Mouse (Mus musculus): ENCODE results near the gene Adat2.

Adat2 gene

DNA sequence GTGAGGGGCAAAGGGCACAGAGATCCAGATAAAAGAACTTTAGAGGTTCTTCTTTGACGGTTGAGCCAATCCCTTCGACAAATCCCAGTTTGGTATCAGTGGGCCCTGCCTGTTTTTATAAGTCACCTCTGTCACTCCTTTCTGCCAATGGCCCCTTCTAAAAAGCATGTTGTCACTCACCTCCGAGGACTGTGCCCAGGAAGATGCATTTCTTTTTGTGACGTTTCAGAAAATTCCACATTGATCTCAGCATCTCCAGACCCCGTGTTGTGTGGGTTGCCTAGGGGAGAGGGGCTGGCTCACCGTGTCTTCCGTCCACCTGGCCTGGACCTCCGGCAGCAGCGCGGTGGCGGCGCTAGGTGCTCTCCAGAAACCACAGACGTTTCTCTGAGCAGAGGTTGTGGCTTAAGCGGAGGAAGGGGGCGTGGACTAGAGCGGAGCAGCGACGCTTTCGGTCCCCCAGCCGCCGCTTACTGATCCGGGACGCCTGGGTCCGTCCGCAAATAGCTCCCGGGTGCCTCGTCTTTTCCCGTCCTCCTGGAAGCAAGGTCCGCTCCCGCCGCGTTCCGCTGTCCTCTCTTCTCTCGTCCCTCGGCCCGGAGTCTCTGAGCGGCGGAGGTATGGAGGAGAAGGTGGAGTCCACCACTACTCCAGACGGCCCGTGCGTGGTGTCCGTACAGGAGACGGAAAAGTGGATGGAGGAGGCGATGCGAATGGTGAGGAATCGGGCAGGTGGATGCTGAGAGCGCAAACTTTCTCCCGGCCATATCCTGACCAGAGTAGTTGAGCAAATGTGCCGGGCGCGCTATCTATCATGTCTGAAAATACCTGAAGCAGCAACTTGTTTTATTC is at the start of gene Adat2, which contains the start of gene Pex3:
Gene Adat2, plus strand, starts transcription at position 249 of the 852 bp plus-strand sequence.
Gene Pex3, minus strand, starts transcription at position 497 of the 852 bp plus-strand sequence.
- DNase-seq (ENCODE audit: low spot score in 2 of 2): peak; percentile 88 to 93

DNA sequence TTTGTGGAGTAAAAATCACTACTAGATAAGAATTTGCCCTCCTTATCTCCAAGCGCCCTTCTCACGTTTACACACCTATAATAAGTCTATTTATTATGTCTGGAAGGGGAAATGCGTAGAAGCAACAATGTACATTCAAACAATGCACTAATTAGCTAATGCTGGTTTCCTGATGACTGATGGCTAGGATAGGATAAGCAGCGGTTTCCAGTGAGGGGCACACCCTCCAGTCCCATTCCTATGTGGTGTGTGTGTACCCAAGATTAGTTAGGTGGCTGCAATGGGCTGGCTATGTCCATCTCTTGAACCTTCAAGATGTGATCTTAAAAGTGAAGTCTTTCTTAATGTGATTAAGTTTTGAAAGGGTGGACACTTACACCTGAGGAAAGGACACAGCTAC is 30.8 kb upstream of the Adat2 start:
- no peak for DNase-seq (ENCODE audit: low spot score in 2 of 2)

DNA sequence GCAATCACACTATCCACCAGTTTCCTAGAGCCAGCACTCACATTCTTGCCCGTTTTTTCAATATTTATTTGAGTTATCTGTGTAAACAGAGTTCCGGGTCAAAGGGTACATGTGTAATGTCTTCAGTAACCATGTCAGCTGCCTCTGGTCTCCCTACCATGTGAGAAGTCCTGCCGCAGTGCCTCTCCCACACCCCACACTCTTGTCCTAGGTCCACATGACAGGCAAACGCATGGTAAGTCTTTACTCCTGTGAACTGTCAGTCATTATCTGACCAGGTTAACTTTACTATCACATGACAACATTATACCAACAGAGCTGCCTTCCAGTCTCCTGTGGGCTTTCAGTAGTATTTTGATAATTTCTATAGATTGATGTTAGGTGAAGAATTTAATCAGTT is 24.5 kb upstream of the Adat2 start:
- DNase-seq (ENCODE audit: low spot score in 2 of 2): no peak

DNA sequence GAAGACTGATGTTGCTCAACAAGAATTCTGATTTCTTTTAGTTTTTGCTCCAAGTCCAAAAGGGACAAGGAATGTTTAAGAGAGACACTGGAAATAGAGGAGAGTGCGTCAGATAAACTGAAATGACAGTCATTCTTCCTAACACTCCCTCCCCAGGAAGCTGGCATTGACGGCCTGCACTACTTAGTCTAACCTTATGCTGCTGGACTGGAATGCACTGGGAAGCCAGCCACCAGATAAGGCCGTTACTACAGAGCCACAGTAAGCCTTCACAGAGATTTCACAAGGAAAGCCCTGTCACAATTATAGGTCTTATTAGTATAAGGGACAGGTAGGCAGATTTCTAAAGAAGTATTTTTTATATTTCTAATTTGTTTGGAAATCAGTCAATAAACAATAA is 17.9 kb upstream of the Adat2 start:
- DNase-seq (ENCODE audit: low spot score in 2 of 2): no peak

DNA sequence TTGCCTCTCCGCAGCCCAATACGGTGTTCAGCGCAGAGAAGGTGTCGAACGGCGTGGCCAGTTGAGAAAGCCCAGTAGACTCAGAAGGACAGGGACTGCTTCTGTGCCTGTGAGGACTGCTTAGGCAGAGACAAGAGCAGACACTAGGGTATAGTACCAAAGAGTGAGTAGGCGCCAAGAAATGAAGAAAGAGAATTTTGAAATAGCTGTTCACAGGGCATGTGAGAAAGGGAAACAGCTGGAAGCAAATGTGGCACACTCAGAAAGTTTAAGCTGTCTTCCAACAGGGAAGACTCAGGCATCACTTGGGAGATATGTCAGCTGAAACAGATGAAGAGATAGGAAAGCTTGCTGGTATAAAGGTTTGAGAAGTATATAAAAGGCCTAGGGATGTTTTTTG is 16.0 kb upstream of the Adat2 start:
- no peak for DNase-seq (ENCODE audit: low spot score in 2 of 2)

DNA sequence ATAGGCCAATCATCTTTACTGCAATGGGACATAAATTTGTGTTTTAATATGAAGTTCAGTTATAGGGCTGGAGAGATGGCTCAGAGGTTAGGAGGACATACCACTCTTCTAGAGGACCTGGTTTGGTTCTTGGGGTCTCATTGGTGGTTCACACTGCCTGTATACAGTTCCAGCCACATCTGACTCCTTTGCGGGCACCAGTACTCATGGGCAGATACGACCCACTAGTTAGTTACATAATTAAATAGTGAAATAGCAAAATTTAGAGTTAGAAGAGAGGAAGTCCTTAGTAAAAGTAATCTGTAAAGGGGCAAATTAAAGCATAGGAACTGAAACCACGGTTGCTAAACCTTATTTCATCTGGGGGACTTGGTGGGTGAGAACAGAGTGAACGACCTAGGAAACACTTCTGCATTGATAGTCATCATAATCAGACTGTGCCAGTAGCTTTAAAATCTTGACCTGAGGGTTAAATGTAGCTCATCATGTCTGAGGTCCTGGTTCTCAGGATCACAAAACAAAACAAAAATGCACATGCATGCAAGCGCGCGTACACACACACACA is 12.8 kb upstream of the Adat2 start:
- no peak for DNase-seq (ENCODE audit: low spot score in 2 of 2)

DNA sequence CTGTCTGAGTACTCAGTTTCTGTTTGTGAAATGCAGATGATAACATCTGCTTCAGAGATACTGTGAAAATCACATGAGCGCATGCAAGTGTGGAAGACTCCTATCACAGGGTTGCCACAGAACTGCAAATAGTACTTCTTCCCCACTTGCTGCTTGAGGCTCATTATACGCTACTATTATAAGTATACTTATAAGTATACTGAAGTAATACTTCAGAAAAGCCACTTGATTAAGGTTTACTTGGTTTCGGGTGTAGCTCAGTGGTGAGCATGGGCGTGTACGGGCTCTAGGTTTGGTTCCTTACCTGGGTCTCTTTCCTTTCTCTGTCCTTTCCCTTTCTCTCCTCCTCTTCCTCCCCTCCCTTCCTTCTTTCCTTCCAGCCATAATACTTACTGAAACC is 11.0 kb upstream of the Adat2 start:
- no peak for DNase-seq (ENCODE audit: low spot score in 2 of 2)

DNA sequence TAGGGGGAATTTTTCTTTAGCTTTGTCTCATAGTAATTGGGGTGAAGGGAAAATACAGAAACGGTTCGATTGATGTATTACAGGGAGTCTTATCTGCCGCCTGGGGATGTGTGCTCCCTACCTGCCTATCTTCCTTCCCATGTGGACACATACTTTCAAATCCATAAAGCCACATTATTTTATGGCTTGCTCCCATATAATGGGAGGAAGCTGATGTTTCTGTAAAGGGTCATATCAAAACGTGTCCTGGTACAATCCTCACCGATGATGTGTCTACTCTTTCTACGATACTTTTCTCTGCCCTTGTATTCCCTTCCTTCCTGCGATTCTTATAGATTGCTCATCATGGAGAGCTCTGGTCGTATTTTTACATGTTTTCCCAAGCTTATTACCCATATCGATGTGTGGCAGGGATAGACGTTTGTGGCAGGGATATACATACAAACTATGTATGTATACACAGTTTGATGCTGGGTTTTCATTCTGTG is 848 bp downstream of the Adat2 start:
- no peak for DNase-seq (ENCODE audit: low spot score in 2 of 2)

DNA sequence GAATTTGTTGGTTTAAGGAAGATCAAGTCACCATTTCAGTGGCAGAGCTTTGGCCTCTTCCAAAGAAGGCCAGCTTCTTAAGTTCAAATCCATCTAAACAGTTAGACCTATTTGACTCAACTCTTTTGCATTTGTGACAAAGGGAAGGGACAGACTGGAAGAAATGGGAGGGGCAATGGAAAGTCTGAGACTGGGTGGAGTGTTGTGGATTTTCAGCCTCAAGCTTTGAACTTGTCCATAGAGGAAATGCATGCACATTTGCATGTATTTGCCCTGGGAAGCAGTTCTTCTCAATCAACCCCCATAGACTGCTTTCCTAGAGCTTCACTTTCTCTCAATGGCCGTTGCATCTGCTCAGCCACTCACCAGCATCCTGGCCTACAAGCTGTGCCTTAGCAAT is 1.6 kb downstream of the Adat2 start:
- DNase-seq (ENCODE audit: low spot score in 2 of 2): no peak

DNA sequence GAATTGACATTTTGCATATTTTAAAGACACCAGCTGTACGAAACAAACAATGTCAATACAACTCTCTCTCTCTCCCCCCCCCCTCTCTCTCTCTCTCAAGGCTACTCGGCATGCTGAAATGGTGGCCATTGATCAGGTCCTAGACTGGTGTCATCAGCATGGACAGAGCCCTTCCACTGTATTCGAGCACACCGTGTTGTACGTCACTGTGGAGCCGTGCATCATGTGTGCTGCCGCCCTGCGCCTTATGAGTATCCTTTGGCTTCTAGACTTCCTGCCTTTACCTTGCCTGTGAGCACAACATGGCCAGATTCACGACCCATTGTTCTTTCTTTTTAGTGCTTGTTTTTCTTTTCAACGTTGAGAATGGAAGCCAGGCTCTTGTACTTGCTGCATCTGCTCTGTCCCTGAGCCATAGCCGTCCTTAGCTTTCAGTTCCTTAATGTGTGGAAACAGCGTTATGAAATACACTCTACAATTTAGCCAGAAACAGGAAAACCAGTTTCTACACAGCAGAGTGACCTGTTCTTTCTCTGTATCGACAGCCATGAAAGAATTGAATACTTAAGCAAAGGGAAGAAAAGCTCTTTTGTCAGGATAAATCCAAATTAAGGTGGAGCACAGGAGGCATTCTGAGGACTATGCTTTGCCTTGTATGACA is 7.5 kb downstream of the Adat2 start:
- no peak for DNase-seq (ENCODE audit: low spot score in 2 of 2)

DNA sequence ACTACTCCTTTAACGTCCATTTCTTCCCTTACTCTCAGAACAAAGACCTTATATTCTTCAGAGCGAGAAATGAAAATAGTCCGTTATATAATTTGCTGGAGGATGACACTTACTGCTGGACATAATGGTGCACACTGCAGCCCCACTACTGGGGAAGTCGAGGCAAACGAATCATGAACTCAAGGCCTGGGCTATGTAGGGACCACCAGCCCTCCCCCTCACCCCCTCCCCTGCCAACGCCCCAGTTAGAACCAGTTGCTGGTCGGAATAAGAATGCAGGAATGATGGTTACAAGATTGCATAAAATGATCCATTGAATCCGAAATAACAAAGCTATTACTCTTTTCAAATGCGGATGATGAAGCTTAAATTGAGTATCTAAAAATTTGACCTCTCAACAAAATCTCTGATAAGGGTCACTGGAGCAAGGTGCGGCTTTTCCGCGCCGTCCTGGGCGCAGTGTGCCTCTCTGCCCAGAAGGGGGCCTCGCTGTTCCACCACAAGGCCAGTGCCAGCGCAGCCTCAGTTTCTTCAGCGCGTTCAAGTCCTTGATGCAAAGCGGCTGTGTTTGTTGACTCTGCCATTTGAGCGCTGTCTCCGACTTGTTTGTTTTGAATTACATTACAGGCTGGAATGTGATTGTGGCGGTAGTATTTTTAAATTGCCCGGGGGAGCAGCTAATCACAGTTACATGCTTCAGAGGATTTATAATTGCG is 11.8 kb downstream of the Adat2 start:
- peak; percentile 76 to 79 for DNase-seq (ENCODE audit: low spot score in 2 of 2)

DNA sequence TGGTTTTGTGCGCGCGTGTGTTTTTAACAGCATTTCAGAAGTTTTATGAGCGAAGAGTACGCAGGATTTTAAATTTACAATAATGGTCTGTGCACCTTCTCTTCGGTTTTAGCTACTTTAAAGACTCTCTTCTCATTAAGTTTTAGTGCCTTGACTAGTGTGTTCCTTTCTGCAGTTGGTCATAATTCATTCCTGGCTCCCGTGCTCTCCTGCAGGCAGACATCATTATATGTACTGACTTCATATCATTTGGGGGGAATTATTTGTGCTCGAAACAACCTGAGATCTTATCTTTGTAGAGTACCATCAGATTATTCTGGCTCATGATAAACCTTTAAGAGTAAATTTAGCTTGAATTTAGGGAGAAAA is 12.4 kb downstream of the Adat2 start:
- no peak for DNase-seq (ENCODE audit: low spot score in 2 of 2)

DNA sequence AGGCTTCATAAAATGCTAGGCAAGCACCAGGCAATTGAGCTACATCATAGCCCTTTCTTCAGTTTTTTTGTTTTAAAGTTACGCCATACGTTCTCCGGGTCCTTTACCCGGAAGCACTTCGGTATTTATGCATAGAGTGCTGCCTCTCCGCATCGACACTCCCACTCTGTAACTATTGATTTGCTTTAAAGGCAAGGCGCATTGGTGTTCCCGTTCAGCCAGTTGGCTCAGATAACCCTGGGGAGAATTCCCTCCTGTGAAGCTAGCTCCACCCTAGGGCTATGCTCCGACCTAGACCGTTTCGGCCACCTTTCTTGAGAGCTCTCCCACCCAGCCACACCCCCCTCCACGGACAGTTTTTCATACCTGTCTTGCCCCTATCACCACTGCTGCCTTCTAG is 13.7 kb downstream of the Adat2 start:
- no peak for DNase-seq (ENCODE audit: low spot score in 2 of 2)

DNA sequence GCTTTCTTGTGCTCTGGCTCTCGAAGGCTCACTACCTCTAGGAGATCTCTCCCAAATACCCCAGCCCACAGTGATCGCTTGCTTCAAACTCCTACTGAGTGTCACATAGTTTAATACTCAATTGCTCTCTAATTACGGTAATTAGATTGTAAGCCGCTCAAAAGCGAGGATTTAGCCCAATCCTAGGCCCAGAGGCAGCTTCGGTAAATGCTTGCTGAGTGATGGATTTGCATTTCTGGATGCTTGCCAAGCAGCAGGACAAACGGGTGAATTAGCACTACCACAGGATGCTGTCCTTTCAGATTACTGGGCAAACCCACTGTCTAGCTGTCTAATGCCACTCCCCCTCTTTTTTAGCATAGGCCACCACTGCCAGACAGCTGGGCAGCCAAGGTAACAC is 17.1 kb downstream of the Adat2 start:
- no peak for DNase-seq (ENCODE audit: low spot score in 2 of 2)

DNA sequence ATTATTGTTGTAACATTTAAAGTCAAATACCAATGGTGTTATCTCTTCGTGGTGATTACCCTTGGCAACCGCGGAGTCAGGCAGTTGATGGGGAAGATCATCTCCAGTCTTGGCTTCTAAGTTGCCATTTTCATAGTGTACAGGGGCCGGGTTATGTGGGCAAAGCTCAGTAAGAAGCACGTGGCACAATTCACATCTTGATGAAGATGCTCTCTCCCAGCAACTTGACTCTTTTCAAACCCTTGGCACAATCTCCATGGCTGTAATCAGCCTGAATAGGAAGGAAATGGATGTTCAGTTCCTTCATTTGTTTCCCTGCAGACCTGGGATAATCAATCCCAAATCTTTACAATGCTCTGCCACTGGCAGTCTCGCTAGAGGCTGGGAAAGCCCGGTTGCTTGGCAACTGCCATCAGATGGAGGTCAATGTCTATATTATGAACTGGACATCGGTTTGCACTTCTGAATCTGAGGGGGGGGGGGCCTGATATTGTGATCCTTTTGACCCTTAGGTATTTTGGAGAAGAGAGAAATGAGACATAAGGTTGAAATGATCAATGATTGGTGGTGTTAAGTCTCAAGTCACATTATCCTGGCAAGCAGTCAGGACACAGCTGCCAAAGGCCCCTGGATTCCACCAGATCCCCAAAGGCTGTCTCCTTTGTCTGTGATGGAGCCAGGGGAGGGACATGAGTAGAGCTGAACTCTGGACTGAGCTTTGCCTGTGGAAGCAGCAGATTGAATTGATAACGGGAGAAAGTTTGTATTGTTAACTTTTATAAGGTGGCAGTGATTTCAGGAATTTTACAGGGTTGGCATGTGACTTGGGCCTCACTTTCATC is 18.2 kb downstream of the Adat2 start:
- DNase-seq (ENCODE audit: low spot score in 2 of 2): no peak

DNA sequence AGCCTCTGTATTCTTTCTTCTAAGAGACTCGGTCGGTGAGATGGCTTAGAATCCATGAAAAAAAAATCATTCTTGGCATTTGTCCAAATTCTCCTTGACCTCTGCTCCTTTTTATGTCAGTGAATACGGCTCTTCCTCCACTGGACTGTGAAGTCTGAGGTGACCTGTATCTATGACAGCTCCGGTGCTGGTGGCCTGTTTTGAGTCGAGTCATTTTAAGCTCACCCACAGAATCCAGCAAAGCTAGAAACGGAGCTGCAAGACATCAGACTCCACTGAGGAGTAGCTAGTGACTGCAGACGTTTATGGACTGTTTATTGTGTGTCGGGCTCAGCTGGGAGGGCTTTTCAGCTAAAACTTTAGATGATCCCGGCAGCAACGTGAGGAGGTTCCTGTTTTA is 19.3 kb downstream of the Adat2 start:
- no peak for DNase-seq (ENCODE audit: low spot score in 2 of 2)

DNA sequence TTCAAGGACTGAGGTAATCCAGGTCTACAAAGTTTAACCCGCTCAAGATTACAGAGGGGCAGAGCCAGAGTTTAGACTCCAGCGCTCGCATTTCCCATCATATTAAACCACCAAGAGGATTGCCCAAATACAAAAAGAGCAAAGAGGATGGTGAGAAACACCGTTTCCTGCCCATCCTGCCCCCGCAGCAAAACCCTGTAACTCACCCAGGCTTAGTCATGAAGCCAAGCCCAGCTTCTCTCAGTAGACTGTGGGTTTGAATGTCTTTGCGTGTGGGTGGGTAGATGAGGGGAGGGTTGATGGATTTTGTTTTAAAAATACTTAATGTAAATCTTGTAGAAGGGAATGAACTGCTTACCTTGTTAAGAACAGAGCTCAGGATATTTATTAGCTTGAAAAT is 19.7 kb downstream of the Adat2 start:
- DNase-seq (ENCODE audit: low spot score in 2 of 2): no peak

DNA sequence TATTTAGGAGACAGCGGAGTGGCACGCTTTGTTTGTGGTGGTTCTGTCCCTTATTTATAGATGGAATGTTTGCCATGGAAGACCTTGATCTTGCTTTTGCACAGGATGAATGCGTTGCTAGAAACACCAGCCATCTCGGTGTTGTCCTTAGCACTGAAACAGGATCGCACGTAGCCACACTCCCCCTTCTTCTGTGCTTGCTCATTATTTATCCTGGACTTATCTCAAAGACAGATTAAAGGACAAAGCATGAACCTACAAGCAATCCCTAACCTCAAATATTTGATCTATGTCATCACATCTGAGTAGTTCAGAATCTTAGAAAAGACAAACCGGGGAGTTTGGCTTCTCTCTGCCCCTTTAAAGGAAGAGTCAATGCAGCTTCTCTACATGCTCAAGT is 24.4 kb downstream of the Adat2 start:
- no peak for DNase-seq (ENCODE audit: low spot score in 2 of 2)

DNA sequence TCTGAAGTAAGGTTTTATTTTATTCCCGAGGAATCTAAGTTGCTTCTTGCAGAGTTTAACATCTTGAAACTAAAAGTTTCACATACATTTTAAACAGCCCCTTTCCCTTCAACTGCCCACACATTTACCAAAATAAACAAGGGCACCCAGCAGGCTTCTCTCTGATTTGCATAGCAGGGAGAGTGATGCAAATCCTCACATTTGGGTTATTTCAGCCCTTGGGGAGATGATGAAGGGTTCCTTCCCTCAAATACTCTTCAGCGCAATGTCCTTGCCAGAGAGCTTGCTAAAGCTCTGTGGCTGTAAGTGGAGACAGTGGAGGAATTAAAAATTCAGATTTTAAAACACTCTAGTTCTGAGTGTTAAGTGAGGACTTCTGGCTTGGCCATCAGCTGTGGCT is 35.2 kb downstream of the Adat2 start:
- peak; percentile 45 to 72 for DNase-seq (ENCODE audit: low spot score in 2 of 2)

DNA sequence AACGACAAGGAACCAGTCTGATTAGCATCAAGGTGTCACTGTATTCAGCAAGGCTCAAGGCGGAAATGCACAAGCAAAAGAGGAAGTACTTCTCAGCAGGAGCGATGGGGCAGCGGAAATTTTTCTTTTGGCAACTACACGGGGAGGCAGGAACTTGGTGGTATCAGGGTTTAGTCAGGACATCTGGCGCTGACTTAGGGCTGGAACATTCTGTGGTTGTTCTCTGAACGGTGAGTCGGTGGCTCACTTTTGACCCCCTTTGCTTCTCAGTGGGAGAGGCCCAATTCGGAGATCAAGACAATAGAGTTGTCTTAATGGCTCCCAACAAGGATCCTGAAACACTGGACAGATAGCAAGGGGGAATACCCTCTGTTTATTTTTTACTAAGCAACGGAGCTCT is 39.5 kb downstream of the Adat2 start:
- DNase-seq (ENCODE audit: low spot score in 2 of 2): no peak

DNA sequence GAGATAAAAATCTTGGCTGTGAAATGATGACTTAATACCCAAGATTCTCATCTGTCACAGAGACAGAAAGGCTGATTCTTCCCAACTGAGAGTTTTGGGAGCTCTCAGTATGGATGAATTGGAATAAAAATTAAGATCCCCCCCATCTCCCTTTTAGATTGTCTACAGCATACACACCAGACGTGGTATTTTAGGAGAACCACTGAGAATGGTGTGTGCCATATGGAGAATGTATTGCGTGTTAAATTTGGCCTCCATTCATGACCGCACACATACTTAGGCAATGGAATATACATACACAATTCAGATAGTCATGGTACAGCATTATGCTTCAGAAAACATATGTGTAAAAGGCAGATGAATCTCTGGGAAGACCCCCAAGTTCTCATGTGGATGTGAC is 40.8 kb downstream of the Adat2 start:
- no peak for DNase-seq (ENCODE audit: low spot score in 2 of 2)

All from frontal cortex, postnatal 36 days (tissue).